Mouse (Mus musculus) forebrain, postnatal 0 days (tissue): ENCODE measurements around the gene Elob. TPM values are rescaled to one million over a fixed set of nuclear protein-coding genes. Genes with fewer than 3 reads are reported as not detected.

ENCODE experiments used
- ATAC-seq: fragments of 200-750 bp; cut with Nextera tagmentation; 2 replicates; pipeline ENCODE4 v1.8.0; 2017; ENCODE audit warnings: mild to moderate bottlenecking, moderate library complexity
- DNase-seq: peaks from one replicate; pipeline ENCODE4 v3.0.0-alpha.2; 2015
- H3K27ac ChIP-seq: fragments of 300-500 bp; sonication (generic); 2 replicates; pipeline ENCODE4 v1.5.1; 2014; ENCODE audit warnings: low read depth, mild to moderate bottlenecking, antibody characterized with exemption, low read length, moderate library complexity, mixed read lengths
- H3K27me3 ChIP-seq: fragments of 300-500 bp; sonication (generic); 2 replicates; pipeline ENCODE4 v1.6.1; 2014; ENCODE audit warnings: mild to moderate bottlenecking, low read length, mixed read lengths; ENCODE audit not compliant: insufficient read depth
- H3K36me3 ChIP-seq: fragments of 300-500 bp; sonication (generic); 2 replicates; pipeline ENCODE4 v1.6.1; 2014; ENCODE audit warnings: mild to moderate bottlenecking, moderate library complexity; ENCODE audit not compliant: insufficient read depth
- H3K4me1 ChIP-seq: fragments of 300-500 bp; sonication (generic); 2 replicates; pipeline ENCODE4 v1.6.1; 2014; ENCODE audit warnings: antibody characterized with exemption; ENCODE audit not compliant: insufficient read depth
- H3K4me2 ChIP-seq: fragments of 300-500 bp; sonication (generic); 2 replicates; pipeline ENCODE4 v1.6.1; 2014; ENCODE audit warnings: low read depth, mild to moderate bottlenecking, moderate library complexity
- H3K4me3 ChIP-seq: fragments of 300-500 bp; sonication (generic); 2 replicates; pipeline ENCODE4 v1.5.1; 2014; ENCODE audit warnings: low read depth, low read length, mixed read lengths
- H3K9ac ChIP-seq: fragments of 300-500 bp; sonication (generic); 2 replicates; pipeline ENCODE4 v1.6.1; 2014; ENCODE audit warnings: mild to moderate bottlenecking
- H3K9me3 ChIP-seq: fragments of 300-500 bp; sonication (generic); 2 replicates; pipeline ENCODE4 v1.6.1; 2016; ENCODE audit warnings: low read length
- CTCF ChIP-seq: sonication (generic); IDR thresholded peaks from 2 replicates; pipeline ENCODE4 v1.5.1; 2016; ENCODE audit warnings: antibody characterized with exemption, control low read depth, low read depth
- WGBS: fragments of 180-500 bp; shearing (Covaris S2); extraction: QIAGEN DNeasy Blood & Tissue Kit; methylation state at CpG from one replicate; pipeline ENCODE4 v1.1.7; 2014; 5-methylcytosine and 5-hydroxymethylcytosine counted together
- polyA plus RNA-seq: library from polyadenylated mRNA; unstranded; fragments of >200 nt; fragmentation: Nextera tagmentation; extraction: Ambion mirVana; gene quantifications from 2 replicates; pipeline ENCODE4 v1.2.1, GENCODE M21; 2015
- total RNA-seq: library from RNA; depleted of rRNA; stranded (reverse); fragments of >200 nt; gene quantifications from 2 replicates; pipeline ENCODE4 v1.2.3, GENCODE M21; 2014

Gene Elob
- total and polyA plus RNA-seq, 2 experiments from 2014 or later, result 1,394 to 1,488 TPM

GRCm38 (mm10) chr17:23823018-23823417 lies 5.9 kb downstream of the Elob start:
- WGBS, result 85% methylated on average over 16 of the region's 16 CpGs
- DNase-seq (no peak), ATAC-seq (no peak; the same call in 1 of the 2 replicates)
- no peak for TF ChIP-seq CTCF
- Histone ChIP-seq H3K4me2 (no peak overlapping the region), H3K4me3 (no peak overlapping the region), H3K9ac (no peak overlapping the region), H3K36me3 (peaks cover 84% of the 10 kb centered on the region), H3K27me3 (no peaks in the 10 kb centered on the region), H3K27ac (no peak overlapping the region), H3K9me3 (peaks cover 10% of the 10 kb centered on the region), H3K4me1 (peaks cover 8% of the 10 kb centered on the region)

- DNase-seq, result no peak
Measured at GRCm38 (mm10) chr17:23822094-23822493, 6.8 kb downstream of the Elob start.

GRCm38 (mm10) chr17:23820731-23821130 lies 8.2 kb downstream of the Elob start:
- Histone ChIP-seq H3K36me3 (peaks cover 98% of the 10 kb centered on the region), H3K27ac (no peak overlapping the region), H3K4me1 (no peaks in the 10 kb centered on the region), H3K27me3 (no peaks in the 10 kb centered on the region), H3K9me3 (peaks cover 13% of the 10 kb centered on the region), H3K4me3 (no peak overlapping the region), H3K9ac (no peak overlapping the region), H3K4me2 (no peak overlapping the region)
- TF ChIP-seq CTCF, result no peak
- no peak for DNase-seq
- no peak for ATAC-seq
- over 99% methylated on average over 5 of the region's 5 CpGs for WGBS

More at GRCm38 (mm10) chr17:23822094-23822493, 6.8 kb downstream of the Elob start:
- H3K36me3 ChIP-seq, result peaks cover 93% of the 10 kb centered on the region
- no peaks in the 10 kb centered on the region for H3K4me1 ChIP-seq
- H3K9me3 ChIP-seq, result peaks cover 10% of the 10 kb centered on the region
- no peak overlapping the region for H3K27ac ChIP-seq
- no peaks in the 10 kb centered on the region for H3K27me3 ChIP-seq
- ATAC-seq, result no peak
- H3K4me3 ChIP-seq, result no peak overlapping the region
- H3K4me2 ChIP-seq, result no peak overlapping the region
- WGBS, result 82% methylated on average over 6 of the region's 6 CpGs
- no peak for TF ChIP-seq CTCF
- no peak overlapping the region for H3K9ac ChIP-seq

- WGBS, result 99% methylated on average over 25 of the region's 25 CpGs
- ATAC-seq (no peak), DNase-seq (no peak)
- TF ChIP-seq CTCF, result no peak
- Histone ChIP-seq H3K4me3 (no peak overlapping the region), H3K9me3 (peaks cover 15% of the 10 kb centered on the region), H3K36me3 (peaks cover 96% of the 10 kb centered on the region), H3K4me1 (no peaks in the 10 kb centered on the region), H3K27me3 (no peaks in the 10 kb centered on the region), H3K4me2 (no peak overlapping the region), H3K27ac (no peak overlapping the region), H3K9ac (no peak overlapping the region)
Measured at GRCm38 (mm10) chr17:23819235-23819634, 9.7 kb downstream of the Elob start.

- ATAC-seq (no peak), DNase-seq (no peak)
- no peak for TF ChIP-seq CTCF
- Histone ChIP-seq H3K36me3 (peaks cover 95% of the 10 kb centered on the region), H3K9me3 (peaks cover 15% of the 10 kb centered on the region), H3K4me3 (no peak overlapping the region), H3K4me2 (no peak overlapping the region), H3K4me1 (no peaks in the 10 kb centered on the region), H3K9ac (no peak overlapping the region), H3K27ac (no peak overlapping the region), H3K27me3 (no peaks in the 10 kb centered on the region)
- WGBS, result 98% methylated on average over 8 of the region's 8 CpGs
Measured at GRCm38 (mm10) chr17:23818579-23818978, 10.4 kb downstream of the Elob start.

- no peak for TF ChIP-seq CTCF
- H3K9me3 ChIP-seq, result peaks cover 15% of the 10 kb centered on the region
- ATAC-seq (no peak), DNase-seq (no peak)
- H3K9ac ChIP-seq, result no peak overlapping the region
- H3K4me2 ChIP-seq, result no peak overlapping the region
- 98% methylated on average over 16 of the region's 16 CpGs for WGBS
- H3K4me1 ChIP-seq, result no peaks in the 10 kb centered on the region
- H3K36me3 ChIP-seq, result peaks cover 85% of the 10 kb centered on the region
- no peak overlapping the region for H3K27ac ChIP-seq
- H3K27me3 ChIP-seq, result no peaks in the 10 kb centered on the region
- no peak overlapping the region for H3K4me3 ChIP-seq
Measured at GRCm38 (mm10) chr17:23815641-23816040, 13.3 kb downstream of the Elob start.

GRCm38 (mm10) chr17:23807918-23808317 lies 21.0 kb downstream of the Elob start:
- no peaks in the 10 kb centered on the region for H3K9me3 ChIP-seq
- H3K9ac ChIP-seq, result no peak overlapping the region
- no peak overlapping the region for H3K4me2 ChIP-seq
- no peak overlapping the region for H3K27ac ChIP-seq
- no peak for TF ChIP-seq CTCF
- ATAC-seq, result no peak
- H3K36me3 ChIP-seq, result peaks cover 52% of the 10 kb centered on the region
- H3K27me3 ChIP-seq, result no peaks in the 10 kb centered on the region
- H3K4me1 ChIP-seq, result peaks cover 24% of the 10 kb centered on the region
- no peak overlapping the region for H3K4me3 ChIP-seq
- no peak for DNase-seq
- 98% methylated on average over 3 of the region's 3 CpGs for WGBS
